Mouse (Mus musculus): ENCODE measurements at regions not wholly inside any gene's neighbourhood (a gene's known extent, or its start where the extent isn't known, plus 50 kb on each side); places are given as distances from the start of the nearest gene placed in this dataset.

- DNase-seq: peak; percentile 2 to 29
Observed at GRCm38 (mm10) chr13:82780826-82781225, 723.0 kb upstream of the Mef2c start.
